Mouse (Mus musculus) hindbrain, embryonic 14.5 days (tissue): ENCODE results near the gene Mgat4e. TPM values are rescaled to one million over a fixed set of nuclear protein-coding genes. Genes with fewer than 3 reads are reported as not detected.

Source experiments
- ATAC-seq: fragments of 200-750 bp; cut with Nextera tagmentation; 2 replicates; pipeline ENCODE4 v1.8.0; 2017; ENCODE audit warnings: moderate number of reproducible peaks, mild to moderate bottlenecking, moderate TSS enrichment, moderate library complexity; ENCODE audit not compliant: low FRiP score
- DNase-seq: peaks from one replicate; pipeline ENCODE4 v3.0.0-alpha.2; 2015; ENCODE audit warnings: low spot score
- H3K27ac ChIP-seq: fragments of 300-500 bp; sonication (generic); 2 replicates; pipeline ENCODE4 v1.5.1; 2014; ENCODE audit warnings: mild to moderate bottlenecking, moderate library complexity
- H3K27me3 ChIP-seq: fragments of 300-500 bp; sonication (generic); 2 replicates; pipeline ENCODE4 v1.6.1; 2014; ENCODE audit warnings: mild to moderate bottlenecking, low read length, mixed read lengths; ENCODE audit not compliant: control insufficient read depth, insufficient read depth
- H3K36me3 ChIP-seq: fragments of 300-500 bp; sonication (generic); replicated peaks from 2 replicates; pipeline ENCODE4 v1.6.1; 2014; ENCODE audit not compliant: control insufficient read depth, insufficient read depth
- H3K4me1 ChIP-seq: fragments of 300-500 bp; sonication (generic); replicated peaks from 2 replicates; pipeline ENCODE4 v1.6.1; 2014; ENCODE audit warnings: antibody characterized with exemption, low read length, mixed read lengths; ENCODE audit not compliant: control insufficient read depth, insufficient read depth
- H3K4me2 ChIP-seq: fragments of 300-500 bp; sonication (generic); replicated peaks from 2 replicates; pipeline ENCODE4 v1.6.1; 2014; ENCODE audit warnings: mild to moderate bottlenecking, moderate library complexity
- H3K4me3 ChIP-seq: fragments of 300-500 bp; sonication (generic); replicated peaks from 2 replicates; pipeline ENCODE4 v1.5.1; 2014; ENCODE audit warnings: mild to moderate bottlenecking, low read length
- H3K9ac ChIP-seq: fragments of 300-500 bp; sonication (generic); 2 replicates; pipeline ENCODE4 v1.6.1; 2014
- H3K9me3 ChIP-seq: fragments of 300-500 bp; sonication (generic); 2 replicates; pipeline ENCODE4 v1.6.1; 2016; ENCODE audit warnings: low read length; ENCODE audit not compliant: control insufficient read depth
- WGBS: fragments of 180-500 bp; shearing (Covaris S2); extraction: QIAGEN DNeasy Blood & Tissue Kit; methylation state at CpG from one replicate; pipeline ENCODE4 v1.1.7; 2014; 5-methylcytosine and 5-hydroxymethylcytosine counted together
- polyA plus RNA-seq: library from polyadenylated mRNA; unstranded; fragments of >200 nt; fragmentation: Nextera tagmentation; extraction: Ambion mirVana; gene quantifications from 2 replicates; pipeline ENCODE4 v1.2.1, GENCODE M21; 2014

Mgat4e gene
- polyA plus RNA-seq: not detected in 2 replicates

DNA sequence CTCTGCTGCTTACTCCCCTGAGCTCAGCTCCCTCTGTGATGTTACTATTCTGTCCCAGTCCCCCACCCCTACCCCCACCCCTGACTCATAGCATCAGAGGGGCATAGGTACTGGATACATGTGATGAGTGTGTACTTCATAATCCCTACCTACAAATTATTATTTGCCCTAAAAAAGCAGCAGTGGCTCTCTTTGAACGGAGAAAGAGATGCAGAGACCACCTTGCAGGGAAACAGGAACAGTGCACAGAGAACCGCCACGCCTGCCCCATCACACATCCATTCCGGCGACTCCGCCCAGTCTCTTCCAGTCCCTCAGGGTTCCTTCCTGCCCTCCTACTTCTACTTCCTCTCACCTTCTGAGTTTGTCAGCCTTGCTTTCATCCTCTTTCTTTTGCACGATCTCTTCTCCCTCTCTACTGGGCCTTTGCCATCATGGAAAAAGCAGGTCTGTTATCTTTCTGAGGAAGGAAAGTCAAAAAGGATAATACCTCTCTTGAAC lies at the start of gene Mgat4e:
Gene Mgat4e (minus strand): TSS at position 51 of the 501 bp plus-strand sequence.
- H3K4me2 ChIP-seq: no peak within 1 kb of the TSS
- ATAC-seq (no peak), DNase-seq (no peak)
- no peaks in the 10 kb centered on the region for H3K9me3 ChIP-seq
- no peak within 1 kb of the TSS for H3K9ac ChIP-seq
- WGBS: 58% methylated on average over 7 of the region's 7 CpGs
- no peak within 1 kb of the TSS for H3K4me3 ChIP-seq
- H3K4me1 ChIP-seq: no peaks in the 10 kb centered on the region
- H3K27me3 ChIP-seq: no peaks in the 10 kb centered on the region
- H3K27ac ChIP-seq: no peak within 1 kb of the TSS
- no peaks in the 10 kb centered on the region for H3K36me3 ChIP-seq

- Histone ChIP-seq H3K27me3 (no peaks in the 10 kb centered on the region), H3K4me2 (no peak overlapping the region), H3K36me3 (peaks cover 90% of the 10 kb centered on the region), H3K4me3 (no peak overlapping the region), H3K27ac (no peak overlapping the region), H3K9ac (no peak overlapping the region), H3K9me3 (no peaks in the 10 kb centered on the region), H3K4me1 (no peaks in the 10 kb centered on the region)
- ATAC-seq (no peak), DNase-seq (no peak)
- 95% methylated on average over 9 of the region's 9 CpGs for WGBS
Observed at GRCm38 (mm10) chr1:134597339-134598054, 48.0 kb upstream of the Mgat4e start.

GRCm38 (mm10) chr1:134591773-134592172 lies 42.3 kb upstream of the Mgat4e start:
- no peak overlapping the region for H3K9ac ChIP-seq
- H3K27me3 ChIP-seq: no peaks in the 10 kb centered on the region
- 90% methylated on average over 2 of the region's 2 CpGs for WGBS
- no peaks in the 10 kb centered on the region for H3K9me3 ChIP-seq
- H3K4me1 ChIP-seq: no peaks in the 10 kb centered on the region
- ATAC-seq: no peak
- H3K27ac ChIP-seq: no peak overlapping the region
- H3K4me3 ChIP-seq: no peak overlapping the region
- H3K4me2 ChIP-seq: no peak overlapping the region
- DNase-seq: no peak
- peaks cover 88% of the 10 kb centered on the region for H3K36me3 ChIP-seq

DNA sequence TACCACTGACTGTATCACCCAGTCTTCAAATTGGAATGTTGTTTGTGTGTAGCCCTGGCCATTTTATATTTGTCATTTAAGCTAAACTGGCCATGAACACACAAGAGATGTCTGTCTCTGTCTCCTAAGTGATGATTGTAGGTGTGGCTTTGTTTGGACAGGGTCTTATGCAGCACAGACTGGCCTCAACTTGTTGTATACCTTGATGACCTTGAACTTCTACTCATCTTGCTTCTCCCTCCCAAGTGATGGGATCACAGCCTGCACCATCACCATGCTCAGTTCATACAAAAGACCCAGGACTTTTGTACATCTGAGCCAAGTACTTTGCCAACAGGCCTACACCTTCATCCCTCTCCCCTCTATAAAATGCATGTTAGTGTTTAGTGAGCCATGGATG lies 40.2 kb upstream of the Mgat4e start:
- no peak for DNase-seq
- peaks cover 88% of the 10 kb centered on the region for H3K36me3 ChIP-seq
- ATAC-seq: no peak

DNA sequence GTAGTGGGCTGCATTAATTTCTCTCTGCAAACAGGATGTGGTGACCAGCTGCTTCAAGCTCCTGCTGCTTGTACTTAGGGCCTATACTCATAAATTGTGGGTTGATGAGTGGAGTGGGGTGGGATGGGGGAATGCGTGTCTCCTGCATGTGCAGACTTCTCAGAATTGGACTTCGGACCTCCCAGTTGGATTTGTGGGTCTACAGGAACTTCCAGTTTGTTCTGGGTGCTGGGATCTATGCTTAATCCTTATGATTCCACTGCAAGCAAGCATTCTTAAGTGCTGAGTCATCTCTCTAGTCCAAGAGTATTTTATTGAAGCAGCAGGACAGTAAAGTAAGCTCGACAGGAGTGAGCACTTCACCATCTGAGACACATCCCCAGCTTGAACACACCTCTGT lies 34.1 kb upstream of the Mgat4e start:
- H3K36me3 ChIP-seq: peaks cover 39% of the 10 kb centered on the region
- no peaks in the 10 kb centered on the region for H3K9me3 ChIP-seq
- ATAC-seq (no peak), DNase-seq (no peak)
- no peaks in the 10 kb centered on the region for H3K4me1 ChIP-seq
- no peak overlapping the region for H3K9ac ChIP-seq
- WGBS: 77% methylated on average over 3 of the region's 3 CpGs
- no peak overlapping the region for H3K4me3 ChIP-seq
- H3K4me2 ChIP-seq: no peak overlapping the region
- H3K27ac ChIP-seq: no peak overlapping the region
- H3K27me3 ChIP-seq: no peaks in the 10 kb centered on the region

More for the DNA sequence above, 40.2 kb upstream of the Mgat4e start:
- H3K4me3 ChIP-seq: no peak overlapping the region
- no peak overlapping the region for H3K9ac ChIP-seq
- H3K9me3 ChIP-seq: no peaks in the 10 kb centered on the region
- no peak overlapping the region for H3K4me2 ChIP-seq
- H3K27ac ChIP-seq: no peak overlapping the region
- no peaks in the 10 kb centered on the region for H3K27me3 ChIP-seq
- H3K4me1 ChIP-seq: no peaks in the 10 kb centered on the region

GRCm38 (mm10) chr1:134580796-134581195 lies 31.3 kb upstream of the Mgat4e start:
- WGBS: 97% methylated on average over 2 of the region's 2 CpGs
- Histone ChIP-seq H3K4me2 (no peak overlapping the region), H3K4me3 (no peak overlapping the region), H3K27me3 (no peaks in the 10 kb centered on the region), H3K9ac (no peak overlapping the region), H3K36me3 (peaks cover 14% of the 10 kb centered on the region), H3K9me3 (no peaks in the 10 kb centered on the region), H3K4me1 (no peaks in the 10 kb centered on the region), H3K27ac (no peak overlapping the region)
- no peak for DNase-seq
- ATAC-seq: no peak

GRCm38 (mm10) chr1:134577384-134578120 lies 28.1 kb upstream of the Mgat4e start:
- H3K27me3 ChIP-seq: no peaks in the 10 kb centered on the region
- no peak overlapping the region for H3K27ac ChIP-seq
- DNase-seq: no peak
- H3K4me2 ChIP-seq: no peak overlapping the region
- WGBS: 87% methylated on average over 6 of the region's 6 CpGs
- no peaks in the 10 kb centered on the region for H3K4me1 ChIP-seq
- H3K4me3 ChIP-seq: no peak overlapping the region
- no peaks in the 10 kb centered on the region for H3K36me3 ChIP-seq
- ATAC-seq: no peak
- H3K9me3 ChIP-seq: no peaks in the 10 kb centered on the region
- no peak overlapping the region for H3K9ac ChIP-seq

DNA sequence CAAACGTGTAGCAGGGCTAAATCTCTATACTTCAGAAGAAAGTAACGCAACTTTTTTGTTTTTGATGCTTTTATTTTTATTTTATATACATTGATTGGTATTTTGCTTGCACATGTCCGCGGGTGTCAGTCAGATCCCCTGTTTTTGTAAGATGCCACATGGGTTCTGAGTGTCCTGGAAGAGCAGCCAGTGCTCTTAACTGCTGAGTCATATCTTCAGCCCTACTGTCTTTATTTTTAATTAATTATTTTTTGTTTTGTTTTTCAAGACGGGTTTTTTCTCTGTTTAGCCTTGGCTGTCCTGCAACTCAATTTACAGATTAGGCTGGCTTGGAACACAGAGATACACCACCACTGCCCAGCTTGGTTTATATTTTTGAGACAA lies 24.4 kb upstream of the Mgat4e start:
- DNase-seq (no peak), ATAC-seq (no peak)
- Histone ChIP-seq H3K4me1 (peaks cover 13% of the 10 kb centered on the region), H3K27me3 (no peaks in the 10 kb centered on the region), H3K9me3 (no peaks in the 10 kb centered on the region), H3K4me3 (no peak overlapping the region), H3K9ac (no peak overlapping the region), H3K27ac (no peak overlapping the region), H3K4me2 (no peak overlapping the region), H3K36me3 (no peaks in the 10 kb centered on the region)
- 81% methylated on average over 5 of the region's 5 CpGs for WGBS

- no peaks in the 10 kb centered on the region for H3K36me3 ChIP-seq
- H3K4me2 ChIP-seq: no peak overlapping the region
- DNase-seq (no peak), ATAC-seq (no peak)
- H3K27me3 ChIP-seq: no peaks in the 10 kb centered on the region
- 81% methylated on average over 1 of the region's 1 CpGs for WGBS
- no peaks in the 10 kb centered on the region for H3K9me3 ChIP-seq
- H3K4me1 ChIP-seq: peaks cover 16% of the 10 kb centered on the region
- H3K27ac ChIP-seq: no peak overlapping the region
- H3K9ac ChIP-seq: no peak overlapping the region
- H3K4me3 ChIP-seq: no peak overlapping the region
Observed at GRCm38 (mm10) chr1:134573300-134573931, 23.9 kb upstream of the Mgat4e start.
